Mouse (Mus musculus) myocyte (in vitro differentiated cells): Measurements from ENCODE around the gene Fabp6. TPM values are rescaled to one million over a fixed set of nuclear protein-coding genes. Genes with fewer than 3 reads are reported as not detected.

ENCODE experiments used
- H3K27me3 ChIP-seq: one replicate; pipeline ENCODE4 v1.6.1; 2011; ENCODE audit not compliant: control insufficient read depth, insufficient read depth, insufficient read length
- H3K36me3 ChIP-seq: one replicate; pipeline ENCODE4 v1.6.1; 2011; ENCODE audit not compliant: control insufficient read depth, insufficient read depth
- H3K4me2 ChIP-seq: one replicate; pipeline ENCODE4 v1.6.1; 2011; ENCODE audit warnings: low read depth, control low read depth
- H3K4me3 ChIP-seq: one replicate; pipeline ENCODE4 v1.5.1; 2011; ENCODE audit warnings: mild to moderate bottlenecking, control low read depth, moderate library complexity
- H3K79me2 ChIP-seq: one replicate; pipeline ENCODE4 v1.6.1; 2011; ENCODE audit not compliant: control insufficient read depth, insufficient read depth
- H3ac ChIP-seq: one replicate; pipeline ENCODE4 v1.6.1; 2011; ENCODE audit not compliant: control insufficient read depth, insufficient read length
- CEBPB ChIP-seq: IDR thresholded peaks from 2 replicates; pipeline ENCODE4 v1.6.1; 2011; ENCODE audit warnings: mild to moderate bottlenecking, moderate library complexity; ENCODE audit not compliant: poor library complexity, insufficient read depth, severe bottlenecking
- E2F4 ChIP-seq: IDR thresholded peaks from one replicate; pipeline ENCODE4 v1.6.1; 2011; ENCODE audit warnings: mild to moderate bottlenecking, control low read depth, moderate library complexity; ENCODE audit not compliant: insufficient read depth
- MAX ChIP-seq: IDR thresholded peaks from one replicate; pipeline ENCODE4 v1.6.1; 2011; ENCODE audit warnings: low read depth, mild to moderate bottlenecking, control low read depth
- MYOD1 ChIP-seq, 3 experiments: IDR thresholded peaks; one replicate each; pipeline ENCODE4 v1.6.1; 2011; ENCODE audit warnings: control low read depth in 2 of 3, low read depth in 2 of 3, mild to moderate bottlenecking in 2 of 3, moderate library complexity in 1 of 3; ENCODE audit not compliant: insufficient read length in 2 of 3, control insufficient read depth in 1 of 3
- MYOG ChIP-seq, 3 experiments: IDR thresholded peaks; one replicate each; pipeline ENCODE4 v1.6.1; 2011; ENCODE audit warnings: control low read depth in 2 of 3, low read depth in 2 of 3, mild to moderate bottlenecking in 2 of 3; ENCODE audit not compliant: insufficient read length in 2 of 3, control insufficient read depth in 1 of 3, insufficient read depth in 1 of 3
- POLR2A ChIP-seq: IDR thresholded peaks from one replicate; pipeline ENCODE4 v1.6.1; 2011; ENCODE audit warnings: low read depth, mild to moderate bottlenecking, control low read depth, moderate library complexity; ENCODE audit not compliant: insufficient read length
- POLR2AphosphoS2 ChIP-seq: IDR thresholded peaks from one replicate; pipeline ENCODE4 v1.6.1; 2011; ENCODE audit warnings: low read depth, control low read depth; ENCODE audit not compliant: insufficient read length
- REST ChIP-seq: IDR thresholded peaks from one replicate; pipeline ENCODE4 v1.6.1; 2011; ENCODE audit warnings: mild to moderate bottlenecking, control low read depth, moderate library complexity; ENCODE audit not compliant: insufficient read depth, insufficient read length
- SRF ChIP-seq: IDR thresholded peaks from one replicate; pipeline ENCODE4 v1.6.1; 2011; ENCODE audit warnings: low read depth; ENCODE audit not compliant: control insufficient read depth, insufficient read length
- TCF12 ChIP-seq: IDR thresholded peaks from one replicate; pipeline ENCODE4 v1.6.1; 2011; ENCODE audit warnings: mild to moderate bottlenecking, control low read depth; ENCODE audit not compliant: poor library complexity, insufficient read depth, severe bottlenecking
- TCF3 ChIP-seq: IDR thresholded peaks from one replicate; pipeline ENCODE4 v1.6.1; 2011; ENCODE audit warnings: low read depth, control low read depth; ENCODE audit not compliant: insufficient read length
- USF1 ChIP-seq: IDR thresholded peaks from one replicate; pipeline ENCODE4 v1.6.1; 2011; ENCODE audit warnings: low read depth, mild to moderate bottlenecking, control low read depth, moderate library complexity
- polyA plus RNA-seq: library from polyadenylated mRNA; unstranded; fragments of >200 nt; fragmentation: generic; extraction: Trizol; gene quantifications from one replicate; pipeline ENCODE4 v1.2.1, GENCODE M21; 2012; ENCODE audit warnings: missing spikeins

The Fabp6 gene
- polyA plus RNA-seq: not detected

GRCm38 (mm10) chr11:43601440-43601839, at the start of gene Fabp6:
Fabp6 (minus strand) TSS chr11:43601540.
- H3K4me3 ChIP-seq: no peak within 1 kb of the TSS
- no peaks in the 10 kb centered on the region for H3K79me2 ChIP-seq
- H3K4me2 ChIP-seq: no peak within 1 kb of the TSS
- no peak within 1 kb of the TSS for H3ac ChIP-seq
- TF ChIP-seq POLR2A: no peak
- H3K36me3 ChIP-seq: no peaks in the 10 kb centered on the region
- no peaks in the 10 kb centered on the region for H3K27me3 ChIP-seq

GRCm38 (mm10) chr11:43645286-43645685, 43.9 kb upstream of the Fabp6 start:
- H3K27me3 ChIP-seq: no peaks in the 10 kb centered on the region
- no peaks in the 10 kb centered on the region for H3K79me2 ChIP-seq
- no peak for TF ChIP-seq MAX
- no peak for TF ChIP-seq CEBPB
- no peak for TF ChIP-seq TCF3
- no peak for TF ChIP-seq MYOG (IDR thresholded peaks at IDR 0.05; ENCODE audit: control insufficient read depth in 1 of 3, insufficient read depth in 1 of 3, insufficient read length in 2 of 3, low read depth in 2 of 3)
- no peak for TF ChIP-seq MYOD1 (IDR thresholded peaks at IDR 0.05; ENCODE audit: control insufficient read depth in 1 of 3, insufficient read length in 2 of 3, low read depth in 2 of 3)
- no peak for TF ChIP-seq TCF12
- no peak overlapping the region for H3ac ChIP-seq
- no peak overlapping the region for H3K4me3 ChIP-seq
- no peaks in the 10 kb centered on the region for H3K36me3 ChIP-seq
- H3K4me2 ChIP-seq: no peak overlapping the region

- Histone ChIP-seq H3K4me3 (no peak overlapping the region), H3ac (no peak overlapping the region), H3K36me3 (no peaks in the 10 kb centered on the region), H3K4me2 (peak overlapping the region; percentile 67), H3K79me2 (no peaks in the 10 kb centered on the region), H3K27me3 (no peaks in the 10 kb centered on the region)
- TF ChIP-seq MYOD1 (IDR thresholded peaks at IDR 0.05; ENCODE audit: control insufficient read depth in 1 of 3, insufficient read length in 2 of 3, low read depth in 2 of 3) (peak in 2 of 3 experiments; percentile 4 to 28), MYOG (IDR thresholded peaks at IDR 0.05; ENCODE audit: control insufficient read depth in 1 of 3, insufficient read depth in 1 of 3, insufficient read length in 2 of 3, low read depth in 2 of 3) (peak in 1 of 3 experiments; percentile 34), CEBPB (no peak)
Measured at GRCm38 (mm10) chr11:43643180-43643591, 41.8 kb upstream of the Fabp6 start.

- H3ac ChIP-seq: no peak overlapping the region
- no peak for TF ChIP-seq POLR2AphosphoS2
- TF ChIP-seq TCF12: no peak
- no peak for TF ChIP-seq REST
- no peak for TF ChIP-seq SRF
- no peak for TF ChIP-seq MYOG (IDR thresholded peaks at IDR 0.05; ENCODE audit: control insufficient read depth in 1 of 3, insufficient read depth in 1 of 3, insufficient read length in 2 of 3, low read depth in 2 of 3)
- no peak for TF ChIP-seq USF1
- no peak for TF ChIP-seq TCF3
- TF ChIP-seq MAX: no peak
- TF ChIP-seq POLR2A: no peak
- no peak for TF ChIP-seq CEBPB
- no peak for TF ChIP-seq E2F4
- no peak for TF ChIP-seq MYOD1 (IDR thresholded peaks at IDR 0.05; ENCODE audit: control insufficient read depth in 1 of 3, insufficient read length in 2 of 3, low read depth in 2 of 3)
- H3K4me3 ChIP-seq: no peak overlapping the region
- H3K79me2 ChIP-seq: no peaks in the 10 kb centered on the region
- no peaks in the 10 kb centered on the region for H3K36me3 ChIP-seq
- no peak overlapping the region for H3K4me2 ChIP-seq
- no peaks in the 10 kb centered on the region for H3K27me3 ChIP-seq
Measured at GRCm38 (mm10) chr11:43638486-43638885, 37.1 kb upstream of the Fabp6 start.

GRCm38 (mm10) chr11:43636761-43637160, 35.4 kb upstream of the Fabp6 start:
- Histone ChIP-seq H3K79me2 (no peaks in the 10 kb centered on the region), H3ac (no peak overlapping the region), H3K4me2 (no peak overlapping the region), H3K36me3 (no peaks in the 10 kb centered on the region), H3K4me3 (no peak overlapping the region), H3K27me3 (no peaks in the 10 kb centered on the region)
- TF ChIP-seq POLR2A (no peak), TCF3 (no peak), E2F4 (no peak), MYOD1 (IDR thresholded peaks at IDR 0.05; ENCODE audit: control insufficient read depth in 1 of 3, insufficient read length in 2 of 3, low read depth in 2 of 3) (no peak), USF1 (no peak), CEBPB (no peak), MAX (no peak), SRF (no peak), REST (no peak)
